Mouse (Mus musculus): ENCODE measurements around the gene Nkain2. TPM values are rescaled to one million over a fixed set of nuclear protein-coding genes. Genes with fewer than 3 reads are reported as not detected.

Gene Nkain2
- polyA plus RNA-seq, 1 experiment from 2014 or later, result 18.3 TPM

DNA sequence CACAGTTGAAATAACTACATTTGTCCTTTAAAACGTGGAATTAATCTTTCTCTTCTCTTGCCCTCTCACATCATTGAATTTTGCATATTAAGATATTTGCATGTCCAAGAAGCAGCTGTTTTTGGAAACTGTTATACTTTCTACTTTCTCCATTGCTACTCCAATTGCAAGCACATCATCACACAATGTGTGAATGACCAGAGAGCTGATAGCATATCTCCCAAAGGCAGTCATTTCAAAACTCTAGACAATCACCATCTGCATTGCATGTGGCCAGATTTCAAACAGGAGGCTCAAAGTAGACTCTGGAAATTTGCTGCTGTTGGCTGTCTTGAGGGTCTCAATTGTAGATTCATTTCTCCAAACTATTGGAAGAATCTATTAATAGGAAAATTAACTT is 396.7 kb downstream of the Nkain2 start:
- WGBS, result 84% methylated on average over 1 of the region's 1 CpGs
- Histone ChIP-seq H3K36me3 (replicated peaks; ENCODE audit: control insufficient read depth, insufficient read depth) (no peaks in the 10 kb centered on the region), H3K4me1 (replicated peaks; ENCODE audit: control insufficient read depth, insufficient read depth, low read length) (no peaks in the 10 kb centered on the region), H3K27me3 (ENCODE audit: control insufficient read depth, insufficient read depth, low read length) (no peaks in the 10 kb centered on the region), H3K9ac (no peak overlapping the region), H3K9me3 (ENCODE audit: control insufficient read depth, low read length) (no peaks in the 10 kb centered on the region), H3K27ac (no peak overlapping the region), H3K4me3 (replicated peaks; ENCODE audit: low read length) (no peak overlapping the region), H3K4me2 (replicated peaks) (no peak overlapping the region)
- DNase-seq (ENCODE audit: low spot score), result no peak
- ATAC-seq (ENCODE audit: low FRiP score), result no peak

DNA sequence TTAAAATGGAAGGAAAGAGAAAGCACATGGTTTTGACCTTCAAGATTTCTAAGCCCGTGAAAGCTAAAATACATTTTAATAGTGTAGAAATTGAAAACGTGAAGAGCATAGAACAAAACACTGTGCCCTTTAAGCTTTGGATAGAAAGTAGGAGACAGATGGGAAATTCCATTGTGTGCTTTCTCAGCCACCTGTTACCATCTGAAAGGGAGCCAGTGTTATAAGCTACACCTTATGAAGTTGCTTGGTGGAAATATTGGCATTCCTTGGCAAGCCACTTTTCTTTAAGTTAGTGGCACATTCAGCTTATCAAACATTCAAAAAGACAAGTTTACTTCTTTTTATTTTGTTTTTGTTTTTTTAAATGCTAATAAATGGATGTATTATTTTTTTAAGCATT is 427.5 kb downstream of the Nkain2 start:
- Histone ChIP-seq H3K4me1 (replicated peaks; ENCODE audit: control insufficient read depth, insufficient read depth, low read length) (no peaks in the 10 kb centered on the region), H3K9me3 (ENCODE audit: control insufficient read depth, low read length) (no peaks in the 10 kb centered on the region), H3K9ac (no peak overlapping the region), H3K4me2 (replicated peaks) (no peak overlapping the region), H3K27ac (no peak overlapping the region), H3K36me3 (replicated peaks; ENCODE audit: control insufficient read depth, insufficient read depth) (no peaks in the 10 kb centered on the region), H3K4me3 (replicated peaks; ENCODE audit: low read length) (no peak overlapping the region), H3K27me3 (ENCODE audit: control insufficient read depth, insufficient read depth, low read length) (no peaks in the 10 kb centered on the region)
- WGBS, result 71% methylated on average over 2 of the region's 2 CpGs
- ATAC-seq (ENCODE audit: low FRiP score), result no peak
- DNase-seq (ENCODE audit: low spot score), result no peak

DNA sequence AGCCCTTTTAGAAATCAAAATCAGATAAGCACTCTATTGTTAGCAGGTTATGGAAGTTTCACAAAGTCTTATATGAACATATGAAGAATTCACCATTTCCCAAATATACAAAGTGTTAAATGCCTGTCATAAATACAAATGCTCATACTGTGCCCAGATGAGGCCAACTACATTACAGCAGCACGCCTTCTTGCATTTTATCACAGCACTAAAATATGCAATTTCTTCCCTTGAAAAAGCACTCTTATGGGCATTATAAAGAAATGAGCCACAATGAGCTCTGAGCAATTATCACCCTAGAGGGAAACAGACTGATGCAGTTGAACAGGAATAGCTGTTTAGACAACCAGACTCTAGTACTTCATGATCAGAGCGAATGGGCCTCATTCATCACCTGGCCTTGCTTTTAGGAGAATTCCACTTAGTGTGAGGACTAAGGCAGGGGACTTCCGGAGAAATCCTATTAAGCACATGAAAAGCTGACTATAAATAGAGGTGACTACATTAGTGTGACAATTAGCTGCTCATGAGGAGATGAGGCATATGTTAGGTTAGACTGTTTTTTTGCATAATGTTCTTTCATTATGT is 450.2 kb downstream of the Nkain2 start:
- ATAC-seq (ENCODE audit: low FRiP score) (no peak), DNase-seq (ENCODE audit: low spot score) (no peak)
- Histone ChIP-seq H3K4me3 (replicated peaks; ENCODE audit: low read length) (no peak overlapping the region), H3K4me1 (replicated peaks; ENCODE audit: control insufficient read depth, insufficient read depth, low read length) (no peaks in the 10 kb centered on the region), H3K4me2 (replicated peaks) (no peak overlapping the region), H3K9me3 (ENCODE audit: control insufficient read depth, low read length) (no peaks in the 10 kb centered on the region), H3K27me3 (ENCODE audit: control insufficient read depth, insufficient read depth, low read length) (no peaks in the 10 kb centered on the region), H3K9ac (no peak overlapping the region), H3K27ac (no peak overlapping the region), H3K36me3 (replicated peaks; ENCODE audit: control insufficient read depth, insufficient read depth) (no peaks in the 10 kb centered on the region)
- 65% methylated on average over 3 of the region's 3 CpGs for WGBS

DNA sequence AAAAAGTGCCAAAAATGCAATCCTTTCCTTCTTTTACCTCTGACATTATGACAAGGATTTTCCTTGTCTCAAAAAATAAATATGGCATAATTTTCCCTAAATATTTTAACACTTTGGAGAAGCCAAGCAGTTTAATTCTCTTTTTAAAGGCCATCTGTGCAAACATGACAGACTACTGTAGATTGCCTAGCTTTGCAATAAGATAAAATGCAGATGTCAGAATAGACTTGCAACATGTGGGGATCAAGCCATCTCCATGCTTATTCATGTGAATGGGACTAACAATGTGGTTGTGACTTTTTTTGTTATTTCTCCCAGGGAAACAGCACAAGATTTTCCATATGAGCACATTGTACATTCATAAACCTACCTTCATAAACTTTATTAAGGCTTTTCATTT is 476.0 kb downstream of the Nkain2 start:
- no peaks in the 10 kb centered on the region for H3K27me3 ChIP-seq (ENCODE audit: control insufficient read depth, insufficient read depth, low read length)
- no peak overlapping the region for H3K27ac ChIP-seq
- H3K9ac ChIP-seq, result no peak overlapping the region
- H3K4me3 ChIP-seq (replicated peaks; ENCODE audit: low read length), result no peak overlapping the region
- DNase-seq (ENCODE audit: low spot score), result no peak
- H3K4me2 ChIP-seq (replicated peaks), result no peak overlapping the region
- H3K4me1 ChIP-seq (replicated peaks; ENCODE audit: control insufficient read depth, insufficient read depth, low read length), result no peaks in the 10 kb centered on the region
- no peaks in the 10 kb centered on the region for H3K9me3 ChIP-seq (ENCODE audit: control insufficient read depth, low read length)
- no peaks in the 10 kb centered on the region for H3K36me3 ChIP-seq (replicated peaks; ENCODE audit: control insufficient read depth, insufficient read depth)
- no peak for ATAC-seq (ENCODE audit: low FRiP score)

DNA sequence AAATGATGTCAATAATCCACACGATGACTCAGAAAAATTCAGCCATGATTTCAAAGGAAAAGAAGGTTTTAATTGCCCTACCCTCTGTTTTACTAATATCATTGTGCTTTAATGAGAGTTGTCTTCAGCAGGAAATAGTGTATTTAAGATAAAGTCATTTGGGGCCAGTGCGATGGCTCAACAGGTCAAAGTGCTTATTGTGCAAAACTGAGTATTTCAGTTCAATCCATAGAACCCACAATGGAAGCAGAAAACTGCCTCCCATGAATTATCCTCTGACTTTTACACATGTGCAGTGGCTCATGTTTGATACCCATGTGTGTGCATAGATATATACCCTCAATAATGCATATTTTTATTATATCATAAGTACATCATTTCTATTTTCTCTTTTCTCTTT is 478.9 kb downstream of the Nkain2 start:
- no peak for DNase-seq (ENCODE audit: low spot score)
- whole genome bisulfite sequencing, result 89% methylated on average over 2 of the region's 2 CpGs

DNA sequence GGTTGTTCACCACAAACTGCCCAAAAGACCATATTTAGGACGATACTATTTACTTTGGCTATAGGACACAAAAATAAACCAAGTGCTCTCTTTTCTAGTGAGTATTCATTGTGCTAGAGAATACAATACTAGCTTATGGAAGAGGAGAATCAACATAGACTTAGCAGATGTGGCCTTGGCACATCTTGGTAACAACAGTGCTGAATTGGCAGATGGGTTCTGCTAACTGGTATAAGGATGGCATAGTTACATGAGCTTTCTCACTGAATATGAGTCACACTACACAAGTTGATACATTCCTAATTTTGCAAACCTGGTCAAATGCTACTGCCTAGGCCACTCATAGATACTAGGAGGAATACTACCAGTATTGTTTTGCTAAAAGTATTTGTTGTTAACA is 489.3 kb downstream of the Nkain2 start:
- no peak overlapping the region for H3K4me3 ChIP-seq (replicated peaks; ENCODE audit: low read length)
- 81% methylated on average over 1 of the region's 1 CpGs for WGBS
- ATAC-seq (ENCODE audit: low FRiP score) (no peak), DNase-seq (ENCODE audit: low spot score) (no peak)
- H3K9me3 ChIP-seq (ENCODE audit: control insufficient read depth, low read length), result no peaks in the 10 kb centered on the region
- no peaks in the 10 kb centered on the region for H3K36me3 ChIP-seq (replicated peaks; ENCODE audit: control insufficient read depth, insufficient read depth)
- H3K9ac ChIP-seq, result no peak overlapping the region
- H3K27ac ChIP-seq, result no peak overlapping the region
- H3K4me1 ChIP-seq (replicated peaks; ENCODE audit: control insufficient read depth, insufficient read depth, low read length), result no peaks in the 10 kb centered on the region
- H3K27me3 ChIP-seq (ENCODE audit: control insufficient read depth, insufficient read depth, low read length), result no peaks in the 10 kb centered on the region
- H3K4me2 ChIP-seq (replicated peaks), result no peak overlapping the region

More for the DNA sequence above, 478.9 kb downstream of the Nkain2 start:
- Histone ChIP-seq H3K9me3 (ENCODE audit: control insufficient read depth, low read length) (no peaks in the 10 kb centered on the region), H3K4me2 (replicated peaks) (no peak overlapping the region), H3K27me3 (ENCODE audit: control insufficient read depth, insufficient read depth, low read length) (no peaks in the 10 kb centered on the region), H3K4me3 (replicated peaks; ENCODE audit: low read length) (no peak overlapping the region), H3K27ac (no peak overlapping the region), H3K9ac (no peak overlapping the region), H3K4me1 (replicated peaks; ENCODE audit: control insufficient read depth, insufficient read depth, low read length) (no peaks in the 10 kb centered on the region), H3K36me3 (replicated peaks; ENCODE audit: control insufficient read depth, insufficient read depth) (no peaks in the 10 kb centered on the region)
- no peak for ATAC-seq (ENCODE audit: low FRiP score)

DNA sequence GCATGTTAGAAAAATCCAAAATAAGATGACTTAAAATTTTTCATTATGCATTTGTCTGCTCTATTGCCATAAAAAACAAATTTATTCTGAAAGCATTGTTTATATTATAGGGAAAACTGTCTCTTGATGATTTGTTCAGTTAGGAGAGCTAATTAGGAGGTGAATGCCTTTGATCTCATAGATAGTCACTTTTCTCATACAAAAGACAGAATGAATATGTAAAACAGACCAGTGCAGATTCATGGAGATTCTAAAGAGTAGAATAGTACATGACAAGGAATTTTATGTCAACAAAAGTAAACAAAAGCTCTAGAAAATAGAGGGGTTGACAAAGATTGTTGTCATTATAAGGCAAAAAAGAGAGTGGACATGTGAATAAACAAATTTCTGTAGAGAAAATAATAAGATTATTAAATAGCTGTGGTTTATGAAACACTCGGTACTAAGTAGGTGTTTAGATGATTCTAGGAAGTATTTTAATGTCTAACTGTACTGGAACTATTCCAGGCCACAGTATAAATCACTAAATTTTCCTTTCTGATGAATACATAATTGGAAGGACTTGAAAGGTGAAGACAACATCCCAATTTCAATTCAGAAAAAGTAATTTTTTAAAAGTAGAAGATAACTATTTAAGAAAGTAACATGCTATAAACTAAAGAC is 496.3 kb downstream of the Nkain2 start:
- Histone ChIP-seq H3K36me3 (replicated peaks; ENCODE audit: control insufficient read depth, insufficient read depth) (no peaks in the 10 kb centered on the region), H3K9ac (no peak overlapping the region), H3K27ac (no peak overlapping the region), H3K4me3 (replicated peaks; ENCODE audit: low read length) (no peak overlapping the region), H3K27me3 (ENCODE audit: control insufficient read depth, insufficient read depth, low read length) (no peaks in the 10 kb centered on the region), H3K4me1 (replicated peaks; ENCODE audit: control insufficient read depth, insufficient read depth, low read length) (no peaks in the 10 kb centered on the region), H3K4me2 (replicated peaks) (no peak overlapping the region), H3K9me3 (ENCODE audit: control insufficient read depth, low read length) (no peaks in the 10 kb centered on the region)
- no peak for DNase-seq (ENCODE audit: low spot score)
- no peak for ATAC-seq (ENCODE audit: low FRiP score)
- 90% methylated on average over 1 of the region's 1 CpGs for WGBS

DNA sequence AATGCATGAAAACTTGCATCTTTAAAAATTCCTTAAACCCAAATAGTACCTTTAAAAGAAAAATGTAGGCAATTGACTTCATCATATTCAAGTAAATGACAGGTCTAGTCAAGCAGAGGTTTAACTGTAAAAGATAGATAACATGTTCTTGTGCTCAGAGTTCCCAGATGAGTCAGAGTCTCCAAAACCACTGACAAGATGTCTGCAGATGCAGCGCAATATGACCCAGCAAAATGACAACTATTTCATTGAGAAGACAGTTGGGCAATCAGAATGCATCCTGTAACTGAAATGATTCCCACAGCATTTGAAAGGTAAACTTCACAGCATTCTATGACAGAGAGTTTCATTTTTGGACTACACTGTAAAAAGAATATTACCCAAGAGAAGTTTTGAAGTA is 496.9 kb downstream of the Nkain2 start:
- Histone ChIP-seq H3K4me2 (replicated peaks) (no peak overlapping the region), H3K9me3 (ENCODE audit: control insufficient read depth, low read length) (no peaks in the 10 kb centered on the region), H3K27ac (no peak overlapping the region), H3K4me3 (replicated peaks; ENCODE audit: low read length) (no peak overlapping the region), H3K4me1 (replicated peaks; ENCODE audit: control insufficient read depth, insufficient read depth, low read length) (no peaks in the 10 kb centered on the region), H3K9ac (no peak overlapping the region), H3K27me3 (ENCODE audit: control insufficient read depth, insufficient read depth, low read length) (no peaks in the 10 kb centered on the region), H3K36me3 (replicated peaks; ENCODE audit: control insufficient read depth, insufficient read depth) (no peaks in the 10 kb centered on the region)
- WGBS, result 96% methylated on average over 1 of the region's 1 CpGs
- ATAC-seq (ENCODE audit: low FRiP score), result no peak
- no peak for DNase-seq (ENCODE audit: low spot score)

DNA sequence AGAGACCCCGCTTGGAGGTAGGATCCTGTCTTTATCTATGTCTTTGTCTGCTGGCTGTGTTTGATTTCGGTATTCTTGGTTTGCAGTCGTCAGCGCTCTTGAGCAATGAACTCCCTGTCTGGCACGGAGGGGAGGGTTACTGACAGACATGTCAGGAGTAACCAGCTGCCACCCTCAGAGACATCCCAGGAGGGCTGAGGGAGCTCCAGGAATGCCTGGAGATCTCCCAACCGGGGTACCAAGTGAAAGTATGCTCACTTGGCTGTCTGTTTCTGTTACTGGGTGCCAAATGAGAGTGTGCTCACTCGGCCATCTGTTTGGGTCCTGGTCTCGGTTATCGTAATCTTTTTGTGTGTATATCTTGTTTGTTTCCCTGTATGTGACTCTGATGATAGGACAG is 577.5 kb downstream of the Nkain2 start:
- Histone ChIP-seq H3K36me3 (replicated peaks; ENCODE audit: control insufficient read depth, insufficient read depth) (no peaks in the 10 kb centered on the region), H3K27me3 (ENCODE audit: control insufficient read depth, insufficient read depth, low read length) (no peaks in the 10 kb centered on the region), H3K4me1 (replicated peaks; ENCODE audit: control insufficient read depth, insufficient read depth, low read length) (no peaks in the 10 kb centered on the region), H3K4me3 (replicated peaks; ENCODE audit: low read length) (no peak overlapping the region), H3K4me2 (replicated peaks) (no peak overlapping the region), H3K27ac (no peak overlapping the region), H3K9ac (no peak overlapping the region), H3K9me3 (ENCODE audit: control insufficient read depth, low read length) (peaks cover 16% of the 10 kb centered on the region)
- no peak for ATAC-seq (ENCODE audit: low FRiP score)
- WGBS, result 95% methylated on average over 9 of the region's 9 CpGs
- DNase-seq (ENCODE audit: low spot score), result no peak
